Comparison of ENCODE assay signal across 8 mouse cellular contexts in genomic region chr13:3538969-3539562, GRCm38 (mm10). TPM values are rescaled to one million over a fixed set of nuclear protein-coding genes. Genes with fewer than 3 reads are reported as not detected.
DNase-seq lines count a peak whose midpoint lies in the region; ATAC-seq and TF ChIP-seq lines count a peak whose summit lies in the region.

No protein-coding gene starts in this region.

- peak overlapping the region; percentile 98 for H3K27ac ChIP-seq in kidney, embryonic 15.5 days
- H3K27ac ChIP-seq in bone marrow, adult 2 months (ENCODE audit: control insufficient read depth, insufficient read depth, low read depth, low read length, poor library complexity) = no peak overlapping the region; the same call in 1 of the 2 replicates
- H3K27ac ChIP-seq in heart, embryonic 14.5 days (replicated peaks in 1 of 2; ENCODE audit: control insufficient read depth in 1 of 2, insufficient read depth in 1 of 2, low read depth in 2 of 2, low read length in 2 of 2) = peak overlapping the region; percentile 97 to 100
- H3K27ac ChIP-seq in macrophage = peak overlapping the region; percentile 90

- peaks cover 56% of the 10 kb centered on the region for H3K79me2 ChIP-seq in macrophage (ENCODE audit: inconsistent target)

- no peak for TF ChIP-seq POLR2A in bone marrow, adult 2 months (IDR thresholded peaks at IDR 0.05; ENCODE audit: borderline replicate concordance, control insufficient read depth, low read depth, low read length)

- H3K9ac ChIP-seq in kidney, embryonic 15.5 days = peak overlapping the region; percentile 96
- peak overlapping the region; percentile 99 for H3K9ac ChIP-seq in heart, embryonic 14.5 days (ENCODE audit: low read length)

- DNase-seq in kidney, adult 11 months = no peak
- DNase-seq in thymus, postnatal 36 days = peak; percentile 9 to 14
- DNase-seq in adrenal gland, adult 18-20 months (ENCODE audit: low spot score in 2 of 2) = no peak

- peaks cover 23% of the 10 kb centered on the region for H3K4me1 ChIP-seq in kidney, embryonic 15.5 days
- peaks cover 1% of the 10 kb centered on the region; the same call in 1 of the 2 replicates for H3K4me1 ChIP-seq in bone marrow, adult 2 months (ENCODE audit: control insufficient read depth, insufficient read depth, low read length)
- H3K4me1 ChIP-seq in heart, embryonic 14.5 days (ENCODE audit: control insufficient read depth in 2 of 2, insufficient read depth in 2 of 2, low read length in 2 of 2) = peaks cover 2 to 28% of the 10 kb centered on the region in 2 experiments

- no peak for TF ChIP-seq CTCF in bone marrow, adult 2 months (IDR thresholded peaks at IDR 0.05; ENCODE audit: control insufficient read depth, insufficient read depth, low read length)

- H3K4me2 ChIP-seq in kidney, embryonic 15.5 days = peak overlapping the region; percentile 68
- peak overlapping the region; percentile 91 for H3K4me2 ChIP-seq in heart, embryonic 14.5 days (ENCODE audit: low read length)

- H3K4me3 ChIP-seq in kidney, embryonic 15.5 days (replicated peaks) = peak overlapping the region; percentile 90
- peak overlapping the region; percentile 99 for H3K4me3 ChIP-seq in bone marrow, adult 2 months (replicated peaks; ENCODE audit: control insufficient read depth, low read depth, low read length)
- peak overlapping the region; percentile 80 to 97 for H3K4me3 ChIP-seq in heart, embryonic 14.5 days (ENCODE audit: control insufficient read depth in 1 of 2, insufficient read depth in 1 of 2, low read depth in 1 of 2, low read length in 2 of 2)
- peak overlapping the region; percentile 74 for H3K4me3 ChIP-seq in macrophage (ENCODE audit: inconsistent target)

- ATAC-seq in kidney, embryonic 15.5 days (replicated peaks; ENCODE audit: low FRiP score) = no peak
- ATAC-seq in heart, embryonic 14.5 days (ENCODE audit: insufficient number of reproducible peaks, insufficient read depth, low FRiP score, low read depth) = no peak
- ATAC-seq in megakaryocyte progenitor cell, adult 5-6 weeks (replicated peaks; ENCODE audit: poor library complexity) = no peak

- WGBS in kidney, embryonic 15.5 days = 3% methylated on average over 15 of the region's 15 CpGs
- 1% methylated on average over 15 of the region's 15 CpGs for WGBS in bone marrow, adult 2 months
- 3% methylated on average over 15 of the region's 15 CpGs for WGBS in heart, embryonic 14.5 days
- 2% methylated on average over 15 of the region's 15 CpGs for WGBS in macrophage (ENCODE audit: missing documents)

- peaks cover 4% of the 10 kb centered on the region; the same call in 1 of the 2 replicates for H3K9me3 ChIP-seq in kidney, embryonic 15.5 days (replicated peaks)
- H3K9me3 ChIP-seq in heart, embryonic 14.5 days (ENCODE audit: control insufficient read depth, low read length) = no peaks in the 10 kb centered on the region

- 0 out of 2 replicates have a peak, but pooled peaks cover 4% of the 10 kb centered on the region for H3K36me3 ChIP-seq in kidney, embryonic 15.5 days
- H3K36me3 ChIP-seq in heart, embryonic 14.5 days (ENCODE audit: control insufficient read depth, insufficient read depth, low read length) = peaks cover 8% of the 10 kb centered on the region; the same call in 1 of the 2 replicates
- no peaks in the 10 kb centered on the region for H3K36me3 ChIP-seq in macrophage (ENCODE audit: inconsistent target)

- H3K27me3 ChIP-seq in kidney, embryonic 15.5 days = no peaks in the 10 kb centered on the region
- H3K27me3 ChIP-seq in heart, embryonic 14.5 days (ENCODE audit: control insufficient read depth, insufficient read depth, low read length) = no peaks in the 10 kb centered on the region

RNA-seq across cellular contexts. Expression of gene Gdi2, which starts 1.2 kb away (rescaled TPM):
- 423 and 427 TPM in 2 replicates for polyA plus RNA-seq in kidney, embryonic 15.5 days (2015; fragmentation: Nextera tagmentation; extraction: Ambion mirVana)
- polyA plus RNA-seq in bone marrow, adult 2 months (2011; ENCODE audit: insufficient read depth, insufficient read length, low replicate concordance, missing spikeins) = 122 and 211 TPM in 2 replicates
- 339 and 361 TPM in 2 replicates for polyA plus RNA-seq in heart, embryonic 14.5 days (2014; fragmentation: Nextera tagmentation; extraction: Ambion mirVana)
- total RNA-seq in macrophage (2018; cell fraction: chromatin; rRNA removed) = 100 to 1,000 TPM in 24 of 26 experiments, 10 to 100 TPM in 2; 88.1 to 403 (median 202) TPM
- total RNA-seq in macrophage (2018; cell fraction: cytosol; rRNA removed) = 100 to 1,000 TPM; 413 to 754 (median 525) TPM
- total RNA-seq in macrophage (2018; cell fraction: nucleus; rRNA removed) = 100 to 1,000 TPM; 142 to 412 (median 227) TPM
- polyA plus RNA-seq in macrophage (2018) = 687 to 803 TPM (median 741 TPM) in 3 replicates
- total RNA-seq in adrenal gland, adult 18-20 months (2021) = 100 to 1,000 TPM; 347 to 392 TPM
- 612 and 668 TPM in 2 replicates for total RNA-seq in megakaryocyte progenitor cell, adult 5-6 weeks (2015)
- 469 and 501 TPM in 2 replicates for total RNA-seq in megakaryocyte progenitor cell, adult 5-6 weeks (2017)

Comparison
In these comparisons a context has a peak if more than half of its experiments do, and no peak if none do; other contexts are left out.
1. DNase-seq: peak in thymus, postnatal 36 days (2 of 2); none in kidney, adult 11 months (single experiment) and adrenal gland, adult 18-20 months (0 of 2).
2. Peak in every context shown above with its lines, with median percentiles within 50 percentile points of each other: H3K4me3 ChIP-seq.